Mouse (Mus musculus) bone marrow, adult 2 months (tissue): Measurements from ENCODE around the gene Txndc5.

Experiments used
- CTCF ChIP-seq: fragments of 200-500 bp; IDR thresholded peaks from 2 replicates; pipeline ENCODE4 v1.5.1; 2011; ENCODE audit warnings: low read length, control low read depth; ENCODE audit not compliant: control insufficient read depth, insufficient read depth
- POLR2A ChIP-seq: fragments of 200-500 bp; IDR thresholded peaks from 2 replicates; pipeline ENCODE4 v1.6.1; 2011; ENCODE audit warnings: low read depth, mild to moderate bottlenecking, control low read depth, low read length, borderline replicate concordance; ENCODE audit not compliant: control insufficient read depth

GRCm38 (mm10) chr13:38486767-38487166 is 41.9 kb downstream of the Txndc5 start:
- TF ChIP-seq CTCF, result no peak
- no peak for TF ChIP-seq POLR2A
